Mouse (Mus musculus) ES-E14 (cell line): ENCODE data around the gene Slc43a2.

Source experiments
- CHD2 ChIP-seq: IDR thresholded peaks from 2 replicates; pipeline ENCODE4 v1.6.1; 2014; ENCODE audit warnings: mild to moderate bottlenecking, low read depth, low read length, inconsistent platforms
- HCFC1 ChIP-seq: IDR thresholded peaks from 2 replicates; pipeline ENCODE4 v1.6.1; 2012; ENCODE audit warnings: low read length, inconsistent platforms, borderline replicate concordance; ENCODE audit not compliant: insufficient read depth
- MAFK ChIP-seq: IDR thresholded peaks from 2 replicates; pipeline ENCODE4 v1.6.1; 2014; ENCODE audit warnings: mild to moderate bottlenecking, low read depth, low read length, inconsistent platforms; ENCODE audit not compliant: insufficient read depth
- ZC3H11A ChIP-seq: IDR thresholded peaks from 2 replicates; pipeline ENCODE4 v1.6.1; 2012; ENCODE audit warnings: low read depth, mild to moderate bottlenecking, inconsistent platforms, low read length, borderline replicate concordance
- ZNF384 ChIP-seq: IDR thresholded peaks from 2 replicates; pipeline ENCODE4 v1.6.1; 2012; ENCODE audit warnings: low read depth, low read length, inconsistent platforms

DNA sequence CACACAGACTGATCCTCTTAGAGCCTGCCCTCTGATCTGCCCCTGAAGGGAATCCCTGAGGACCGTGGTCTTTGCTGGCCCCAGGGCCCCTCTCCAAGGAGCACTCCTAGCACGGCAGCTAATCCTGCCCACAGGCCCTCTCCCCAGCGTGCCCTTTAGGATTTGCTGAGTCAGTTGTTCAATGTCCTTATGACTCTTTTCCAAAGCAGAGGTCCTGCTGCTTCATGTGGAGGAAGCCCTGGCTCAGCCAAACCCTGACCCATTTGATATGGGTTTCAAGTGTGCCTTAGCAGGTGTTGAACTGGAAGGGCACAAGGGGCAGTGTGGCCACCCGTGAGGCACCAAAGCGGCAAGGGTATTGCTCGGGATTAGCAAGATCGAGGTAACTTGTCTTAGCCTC, 64.3 kb downstream of the Slc43a2 start:
- no peak for TF ChIP-seq ZC3H11A
- TF ChIP-seq ZNF384: no peak
- TF ChIP-seq MAFK: 0 out of 2 replicates have a peak, but pooled peaks have one; percentile 39
- TF ChIP-seq CHD2: no peak
- TF ChIP-seq HCFC1: no peak
